Mouse (Mus musculus) mesoderm, embryonic 11.5 days (tissue): ENCODE measurements around the gene Shd.
"Not testable (repeated sequence)": the region's sequence is repeated elsewhere in the genome, so short reads cannot be mapped to it uniquely, and the experiment has no call there.

Experiments used
- DNase-seq: peaks from one replicate; pipeline ENCODE4 v3.0.0-alpha.2; 2012; ENCODE audit warnings: low read depth, low spot score

Shd gene

DNA sequence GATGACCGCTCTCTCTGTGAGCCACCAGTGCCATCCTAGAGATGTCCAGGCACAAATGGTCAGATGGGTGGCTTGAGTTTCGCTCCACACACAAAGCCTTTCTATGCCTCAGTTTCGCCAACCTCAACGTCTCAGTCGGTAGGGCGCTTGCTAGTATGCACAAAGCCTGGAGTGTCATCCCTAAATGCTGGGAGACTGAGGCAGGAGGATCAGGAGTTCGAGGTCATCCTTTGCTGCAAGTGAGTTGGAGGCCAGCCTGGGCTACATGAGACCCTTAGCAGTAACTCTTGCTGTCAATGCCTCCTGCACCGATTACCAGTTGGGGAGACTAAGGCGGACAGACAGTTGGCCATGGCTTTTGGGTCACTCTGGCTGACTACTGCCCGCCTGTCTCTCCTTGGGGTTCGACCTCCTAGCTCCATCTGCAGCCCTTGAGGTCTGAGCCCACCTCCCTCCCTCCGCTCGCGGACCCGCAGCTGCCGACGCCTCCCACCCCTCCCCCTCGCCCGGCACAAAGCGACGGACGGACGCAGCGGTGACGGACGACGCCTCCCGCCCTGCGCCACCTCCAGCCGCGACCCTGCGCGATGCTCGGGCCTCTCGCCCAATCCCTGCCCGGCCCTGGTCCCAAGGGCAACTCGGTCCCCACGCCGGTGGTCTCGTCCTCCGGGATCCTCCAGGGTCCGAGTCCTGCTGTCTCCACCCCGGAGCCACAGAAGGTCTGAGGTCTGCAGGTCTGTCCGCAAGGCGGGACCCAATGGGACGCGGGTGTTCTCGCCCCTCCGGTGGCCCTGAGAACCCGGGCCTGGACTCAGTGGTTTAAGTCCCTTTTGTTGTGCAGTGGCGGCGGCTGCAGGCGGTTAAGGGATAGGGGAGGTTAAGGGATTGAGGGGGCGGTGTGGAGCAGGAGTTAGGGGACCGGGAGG lies at the start of gene Shd:
Gene Shd, plus strand, starts transcription at position 502 of the 926 bp plus-strand sequence.
- peak; percentile 77 for DNase-seq

DNA sequence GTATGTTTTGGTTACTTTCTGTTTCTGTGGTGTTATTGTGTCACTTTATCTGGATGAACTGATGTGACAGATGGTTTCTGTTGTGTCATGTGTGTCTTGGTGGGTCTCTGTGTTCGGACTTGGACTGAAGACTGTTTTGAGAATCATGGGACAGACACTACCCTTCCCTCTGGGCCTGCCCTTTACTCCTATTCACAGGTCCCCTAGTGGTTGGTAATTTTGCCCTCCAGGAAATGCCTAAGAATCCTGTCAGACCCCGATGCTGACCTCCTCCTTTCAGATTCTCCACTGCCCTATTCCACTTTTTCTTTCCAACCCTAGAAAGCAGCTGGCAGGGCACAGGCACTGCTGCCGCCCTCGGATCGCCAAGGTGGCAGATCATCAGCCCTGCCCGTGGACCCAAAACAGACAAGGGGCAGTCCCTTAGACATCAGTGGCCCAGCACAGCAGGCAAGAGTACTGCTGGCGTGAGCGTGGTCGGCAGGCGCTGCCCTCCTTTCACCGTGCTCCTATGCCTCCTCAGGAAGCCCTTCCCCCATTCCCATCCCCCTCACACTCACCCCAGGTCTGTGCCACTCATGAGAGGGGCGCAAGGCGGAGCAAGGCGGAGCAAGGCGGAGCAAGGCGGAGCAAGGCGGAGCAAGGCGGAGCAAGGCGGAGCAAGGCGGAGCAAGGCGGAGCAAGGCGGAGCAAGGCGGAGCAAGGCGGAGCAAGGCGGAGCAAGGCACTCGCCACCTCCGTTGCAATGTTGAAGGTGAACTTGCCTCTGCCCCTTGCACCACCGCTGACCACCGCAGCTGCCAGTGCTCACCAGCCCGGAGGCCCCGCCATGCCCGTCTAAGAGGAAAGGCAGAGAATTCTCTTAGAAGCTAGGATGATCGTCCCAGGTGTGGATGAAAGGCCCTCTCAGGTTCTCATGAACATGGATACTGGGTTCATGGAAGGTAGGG lies 38.4 kb upstream of the Shd start:
- peak; percentile 90 for DNase-seq

DNA sequence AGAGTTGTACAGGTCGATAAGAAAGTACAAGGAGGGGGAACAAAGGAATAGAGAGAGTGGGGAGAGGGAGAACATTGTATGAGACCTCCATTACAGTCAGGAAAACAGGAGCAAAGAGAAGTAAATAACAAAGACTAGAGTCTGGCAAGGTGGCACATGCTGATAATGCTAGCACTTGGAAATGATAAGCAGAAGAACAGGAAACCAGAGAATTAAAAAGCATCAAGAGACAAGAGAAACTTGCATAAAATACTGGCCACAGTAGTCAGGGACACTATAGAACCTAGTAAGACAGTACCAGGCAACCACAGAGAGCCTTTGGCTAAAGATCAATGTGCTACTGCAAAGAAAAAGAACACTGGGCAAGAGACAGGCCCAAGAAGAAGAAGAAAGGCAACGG lies 37.6 kb upstream of the Shd start:
- no peak for DNase-seq

DNA sequence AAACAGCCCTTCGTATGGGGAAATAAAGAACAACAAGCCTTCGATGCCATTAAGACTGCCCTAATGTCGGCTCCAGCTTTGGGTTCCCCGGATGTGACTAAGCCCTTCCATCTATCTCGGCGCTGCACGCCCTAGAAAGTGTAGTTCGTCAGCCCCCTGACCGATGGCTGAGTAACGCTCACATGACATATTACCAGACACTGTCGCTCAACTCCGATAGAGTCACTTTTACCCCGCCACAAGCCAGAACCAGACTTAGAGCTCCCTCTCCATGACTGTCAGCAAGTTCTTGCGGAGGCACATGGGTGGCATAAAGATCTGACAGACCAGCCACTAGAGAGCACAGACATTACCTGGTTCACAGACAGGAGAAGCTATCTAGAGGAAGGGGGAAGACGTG lies 37.1 kb upstream of the Shd start:
- DNase-seq, result no peak

DNA sequence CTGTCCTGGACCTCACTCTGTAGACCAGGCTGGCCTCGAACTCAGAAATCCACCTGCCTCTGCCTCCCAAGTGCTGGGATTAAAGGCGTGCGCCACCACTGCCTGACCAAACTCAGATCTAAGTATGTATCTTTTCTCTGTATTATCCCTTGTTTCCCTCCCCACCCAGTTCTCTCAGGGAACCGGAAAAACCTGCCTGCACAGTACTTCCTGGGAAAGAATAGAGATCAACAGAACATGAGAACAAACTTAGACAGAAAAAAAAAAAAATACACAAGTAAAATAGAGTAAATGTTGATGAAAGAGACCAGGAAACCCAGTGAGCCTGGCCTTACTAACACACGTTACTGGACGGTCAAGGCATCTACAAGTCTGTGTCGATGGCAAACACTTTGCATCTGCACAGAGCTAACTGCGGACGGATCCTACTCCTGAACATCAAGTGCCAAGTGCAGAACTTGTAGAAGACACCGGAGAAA lies 25.8 kb upstream of the Shd start:
- not testable (repeated sequence) for DNase-seq

DNA sequence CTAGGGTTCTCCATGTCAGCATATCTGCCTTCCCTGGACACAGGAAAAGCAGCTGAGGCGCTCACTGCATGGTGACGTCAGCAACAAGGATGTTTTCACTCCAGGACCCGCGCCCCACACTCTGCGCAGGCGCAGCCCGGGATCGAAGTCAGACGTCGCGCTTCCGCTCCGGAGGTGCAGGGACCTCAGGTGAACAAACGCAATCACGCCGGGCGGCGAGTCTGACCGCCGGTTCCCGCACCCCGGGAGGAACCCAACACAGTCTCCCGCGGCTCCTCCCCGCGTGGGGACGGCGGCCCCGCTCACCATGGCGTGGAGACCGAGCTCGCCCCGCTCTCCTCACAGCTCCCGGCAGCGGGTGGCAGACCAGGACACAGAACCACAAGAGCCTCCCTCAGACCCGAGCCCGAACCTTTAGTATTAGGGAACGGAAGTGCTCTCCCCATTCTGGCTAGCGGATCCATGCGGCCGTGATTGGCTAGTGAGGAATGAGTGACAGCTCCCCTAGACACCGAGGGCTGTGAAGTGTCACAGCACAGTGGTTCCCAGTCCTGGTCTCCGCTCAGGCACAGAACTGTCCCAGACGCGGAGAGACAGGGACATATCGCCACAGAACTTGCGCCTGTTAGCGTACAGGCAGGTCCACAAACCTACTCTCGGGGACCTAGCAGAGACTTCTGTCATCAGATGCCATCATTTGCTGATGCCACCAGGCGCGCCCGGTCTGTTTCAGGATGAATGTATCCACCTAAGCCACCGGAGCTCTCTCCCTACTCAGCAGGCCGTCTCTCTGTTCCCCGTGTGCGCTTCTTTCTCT lies 25.2 kb upstream of the Shd start:
- peak; percentile 72 for DNase-seq

DNA sequence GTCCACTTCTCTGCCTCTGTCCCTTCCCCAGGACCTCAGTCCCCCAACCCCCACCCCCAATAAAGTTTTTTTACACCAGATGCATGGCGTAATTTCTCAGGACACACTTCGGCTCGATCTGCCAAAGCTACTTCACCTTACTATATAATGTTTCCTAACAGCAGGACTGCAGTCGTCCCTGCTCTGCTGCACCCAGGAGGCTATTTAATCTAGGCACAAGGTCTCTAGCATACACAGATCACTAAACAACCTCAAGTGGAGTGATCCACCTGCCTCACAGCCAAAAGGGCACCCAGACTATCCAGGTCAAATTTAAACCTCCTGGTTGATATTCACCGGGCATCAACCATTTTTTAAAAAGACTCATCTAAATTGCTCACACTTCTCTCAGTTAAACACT lies 24.6 kb upstream of the Shd start:
- DNase-seq, result no peak

DNA sequence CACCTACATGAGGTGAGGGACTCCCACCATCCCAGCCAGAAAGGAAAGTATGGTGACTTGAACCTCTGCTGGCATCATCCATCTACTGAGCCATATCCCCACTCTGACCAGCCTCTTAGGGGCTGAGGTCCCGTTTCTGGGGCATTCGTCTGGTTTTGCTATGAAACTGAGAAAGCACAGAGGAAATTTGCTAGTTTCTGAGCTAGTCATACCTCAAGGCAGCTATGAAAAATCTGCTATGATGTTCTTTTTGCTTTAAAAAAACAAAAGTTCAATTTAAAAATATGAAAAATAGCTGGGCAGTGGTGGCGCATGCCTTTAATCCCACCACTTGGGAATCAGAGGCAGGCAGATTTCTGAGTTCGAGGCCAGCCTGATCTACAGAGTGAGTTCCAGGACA lies 21.6 kb upstream of the Shd start:
- no peak for DNase-seq

DNA sequence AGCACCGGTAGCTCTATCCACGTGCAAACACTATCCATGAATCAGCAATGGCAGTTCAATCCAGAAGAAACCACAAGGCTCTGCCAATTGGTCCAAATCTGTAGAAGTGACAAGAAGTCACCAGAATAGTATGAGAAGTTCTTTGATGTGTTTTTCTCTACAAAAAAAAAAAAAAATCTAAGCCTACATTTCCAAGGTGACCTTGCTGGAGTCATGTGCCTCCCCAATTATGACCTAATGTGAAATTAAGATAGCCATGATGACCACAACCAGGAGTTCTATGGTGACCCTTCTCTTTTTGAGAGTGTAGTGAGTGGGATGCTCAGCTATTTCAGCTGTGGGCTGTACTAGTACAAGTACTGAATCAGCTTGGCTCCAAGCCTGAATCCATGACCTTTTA lies 20.9 kb upstream of the Shd start, which contains the start of gene Zfp119b:
Gene Zfp119b, minus strand, starts transcription at position 101 of the 400 bp plus-strand sequence.
- DNase-seq, result no peak

DNA sequence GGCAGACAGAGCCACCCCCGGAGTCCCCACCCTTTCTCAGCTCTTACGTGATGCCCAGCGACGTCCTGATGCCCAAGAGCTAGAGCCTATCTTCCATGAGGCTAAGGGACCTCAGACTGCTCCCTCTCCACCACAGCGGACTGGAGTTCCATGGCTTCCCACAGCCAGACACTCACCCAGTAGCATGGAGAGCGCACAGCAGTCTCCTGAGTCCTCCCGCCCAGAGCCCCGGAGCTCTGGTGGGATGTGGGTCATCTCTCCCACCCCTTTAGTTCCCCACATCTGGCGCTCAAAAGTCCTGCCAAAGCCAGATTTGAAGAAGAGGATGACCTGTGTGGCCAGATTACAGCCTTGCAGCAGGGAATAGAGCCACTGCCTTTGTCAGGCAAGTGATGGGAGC lies 19.7 kb upstream of the Shd start:
- DNase-seq, result no peak

DNA sequence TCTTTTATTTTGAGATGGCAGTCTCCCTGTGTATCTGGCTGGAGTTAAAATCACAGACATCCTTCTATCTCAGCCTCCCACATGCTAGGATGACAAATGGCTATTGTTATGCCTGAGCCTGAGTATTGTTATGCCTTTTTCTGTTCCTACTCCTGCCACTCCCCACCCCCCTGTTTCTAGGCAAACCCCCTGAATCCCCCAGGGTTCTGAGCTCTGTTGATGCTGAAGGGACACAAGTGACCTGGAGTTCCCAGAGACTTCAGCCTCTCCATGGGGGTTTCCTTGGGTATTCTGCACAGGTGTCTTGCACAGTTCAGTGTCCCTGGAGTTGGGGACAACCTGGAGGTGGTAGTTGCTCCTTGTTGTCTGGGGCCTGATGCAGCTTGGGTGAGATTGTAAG lies 18.2 kb upstream of the Shd start:
- DNase-seq, result no peak

DNA sequence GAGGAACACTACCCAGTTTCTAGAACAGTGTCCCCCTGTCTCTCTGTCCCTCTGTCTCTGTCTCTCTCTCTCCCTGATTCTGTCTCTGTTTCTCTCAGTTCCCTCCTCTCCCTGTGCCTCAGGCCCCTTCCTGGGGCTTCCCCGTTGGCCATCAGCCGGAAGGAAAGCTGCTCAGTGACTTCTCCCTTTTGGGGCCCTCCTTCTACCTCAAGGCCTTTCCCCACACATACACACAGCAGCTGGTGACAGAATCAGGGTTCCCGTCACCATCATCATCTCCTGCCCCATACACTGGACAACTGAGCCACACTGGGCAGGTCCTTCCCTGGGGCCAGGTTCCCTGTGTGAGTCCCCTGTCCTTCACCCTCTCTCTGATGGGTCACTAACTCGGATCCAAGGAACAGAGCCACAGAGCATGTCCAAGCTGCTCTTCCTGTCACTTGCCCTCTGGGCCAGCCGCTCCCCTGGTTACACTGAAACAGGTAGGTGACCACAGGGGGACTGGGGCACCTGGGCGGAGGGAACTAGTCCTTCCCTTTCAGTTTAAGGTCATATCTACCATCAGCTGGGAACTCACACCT lies 17.7 kb upstream of the Shd start, which contains the start of gene Ebi3:
Gene Ebi3, plus strand, starts transcription at position 194 of the 581 bp plus-strand sequence.
- DNase-seq, result no peak

DNA sequence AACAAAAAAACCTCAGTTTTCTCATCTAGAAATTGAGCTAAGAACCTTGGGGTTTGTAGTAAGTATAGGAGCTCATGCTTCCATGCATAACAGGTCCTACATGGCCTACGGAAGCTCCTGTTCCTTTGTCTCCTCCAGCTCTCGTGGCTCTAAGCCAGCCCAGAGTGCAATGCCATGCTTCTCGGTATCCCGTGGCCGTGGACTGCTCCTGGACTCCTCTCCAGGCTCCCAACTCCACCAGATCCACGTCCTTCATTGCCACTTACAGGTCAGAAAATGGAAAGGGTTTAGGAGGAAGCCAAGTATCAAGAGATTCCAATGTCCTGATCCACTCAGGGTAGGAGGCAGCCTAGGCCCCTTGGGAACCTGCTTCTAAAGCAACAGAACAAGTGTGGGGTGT lies 16.5 kb upstream of the Shd start:
- DNase-seq, result no peak

DNA sequence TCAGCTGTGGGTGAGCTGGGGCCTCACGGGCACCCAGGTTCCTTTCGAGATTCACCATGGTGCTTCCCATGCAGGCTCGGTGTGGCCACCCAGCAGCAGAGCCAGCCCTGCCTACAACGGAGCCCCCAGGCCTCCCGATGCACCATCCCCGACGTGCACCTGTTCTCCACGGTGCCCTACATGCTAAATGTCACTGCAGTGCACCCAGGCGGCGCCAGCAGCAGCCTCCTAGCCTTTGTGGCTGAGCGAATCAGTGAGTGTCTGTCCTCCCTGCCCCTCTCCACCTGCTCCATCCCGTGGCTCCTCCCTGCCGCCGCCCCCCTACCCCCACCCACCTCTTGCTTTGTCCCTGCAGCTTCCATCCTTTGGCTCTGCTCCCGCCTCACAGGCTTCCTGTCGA lies 16.0 kb upstream of the Shd start:
- no peak for DNase-seq

DNA sequence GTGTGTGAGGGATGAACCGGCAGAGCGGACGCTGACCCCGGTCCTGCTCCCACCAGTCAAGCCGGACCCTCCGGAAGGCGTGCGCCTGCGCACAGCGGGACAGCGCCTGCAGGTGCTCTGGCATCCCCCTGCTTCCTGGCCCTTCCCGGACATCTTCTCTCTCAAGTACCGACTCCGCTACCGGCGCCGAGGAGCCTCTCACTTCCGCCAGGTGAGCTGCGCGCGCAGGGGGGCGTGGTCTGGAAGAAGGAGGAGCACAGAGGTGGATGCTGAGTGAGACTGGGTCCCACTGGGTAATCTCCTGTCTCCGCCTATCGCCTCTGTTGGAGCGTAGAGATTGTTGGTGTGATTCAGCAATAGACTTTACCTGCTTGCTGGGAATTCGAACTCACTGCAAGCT lies 14.1 kb upstream of the Shd start:
- peak; percentile 72 for DNase-seq

DNA sequence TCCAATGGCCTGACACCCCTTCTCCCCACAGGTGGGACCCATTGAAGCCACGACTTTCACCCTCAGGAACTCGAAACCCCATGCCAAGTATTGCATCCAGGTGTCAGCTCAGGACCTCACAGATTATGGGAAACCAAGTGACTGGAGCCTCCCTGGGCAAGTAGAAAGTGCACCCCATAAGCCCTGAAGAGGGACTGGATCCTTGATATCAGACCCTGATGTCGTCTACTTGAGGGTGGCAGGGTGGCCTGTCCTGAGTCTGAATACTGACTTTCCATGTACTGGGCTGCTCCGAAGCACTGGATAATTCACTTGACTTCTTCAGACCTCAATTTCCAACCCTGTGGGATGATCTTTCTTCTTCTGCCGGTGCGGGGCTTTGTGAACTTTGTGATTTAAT lies 13.7 kb upstream of the Shd start:
- no peak for DNase-seq

DNA sequence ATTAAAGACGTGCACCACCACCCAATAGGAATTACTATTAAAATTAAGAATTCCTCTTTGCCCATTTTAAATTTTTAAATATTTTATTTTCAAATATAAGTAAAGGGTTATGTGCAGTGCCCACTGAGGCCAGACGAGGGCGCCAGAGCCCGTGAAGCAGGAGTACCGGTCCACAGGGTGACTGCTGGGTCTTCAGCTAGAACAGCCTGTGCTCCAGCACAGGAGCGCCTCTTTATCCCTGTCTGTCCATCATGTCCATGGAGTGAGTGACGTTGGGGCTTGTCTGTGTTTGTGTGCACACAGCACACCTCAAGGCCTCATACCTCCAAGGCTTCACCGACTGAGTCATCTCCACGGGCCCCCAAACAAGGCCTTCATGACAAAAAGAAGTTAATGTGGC lies 13.1 kb upstream of the Shd start:
- DNase-seq, result peak; percentile 71

DNA sequence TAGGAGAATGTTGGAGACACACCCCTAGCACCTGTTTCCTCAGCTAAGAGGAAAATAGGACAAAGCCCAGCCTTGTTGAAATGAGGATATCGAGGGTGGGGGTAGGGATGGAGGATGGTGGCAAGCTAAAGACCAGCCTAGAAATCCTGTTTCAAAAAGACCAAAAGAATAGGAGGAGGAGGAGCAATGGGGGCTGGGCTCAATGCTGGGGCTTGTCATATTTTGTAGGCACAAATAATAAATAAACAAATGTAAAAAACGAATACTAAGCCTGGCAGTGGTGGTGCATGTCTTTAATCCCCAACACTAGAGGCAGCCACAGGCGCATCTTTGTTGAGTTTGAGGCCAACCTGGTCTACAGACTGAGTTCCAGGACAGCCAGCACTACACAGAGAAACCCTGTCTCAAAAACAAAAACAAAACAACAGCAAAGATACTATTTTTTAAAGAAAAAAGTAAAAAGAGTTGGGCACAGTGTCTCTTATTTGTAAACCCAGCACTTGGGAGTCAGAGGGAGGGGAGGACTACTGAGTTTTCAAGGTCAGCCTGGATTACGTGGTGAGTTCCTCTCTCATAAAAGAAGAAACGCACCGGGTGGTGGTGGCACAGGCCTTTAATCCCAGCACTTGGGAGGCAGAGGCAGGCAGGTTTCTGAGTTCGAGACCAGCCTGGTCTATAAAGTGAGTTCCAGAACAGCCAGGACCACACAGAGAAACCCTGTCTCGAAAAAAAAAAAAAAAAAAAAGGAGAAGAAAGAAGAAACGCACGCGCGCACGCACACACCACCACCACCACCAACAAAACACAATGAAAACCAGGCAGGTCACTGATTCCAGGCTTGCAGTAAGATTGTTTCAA lies 12.3 kb upstream of the Shd start:
- DNase-seq, result no peak

DNA sequence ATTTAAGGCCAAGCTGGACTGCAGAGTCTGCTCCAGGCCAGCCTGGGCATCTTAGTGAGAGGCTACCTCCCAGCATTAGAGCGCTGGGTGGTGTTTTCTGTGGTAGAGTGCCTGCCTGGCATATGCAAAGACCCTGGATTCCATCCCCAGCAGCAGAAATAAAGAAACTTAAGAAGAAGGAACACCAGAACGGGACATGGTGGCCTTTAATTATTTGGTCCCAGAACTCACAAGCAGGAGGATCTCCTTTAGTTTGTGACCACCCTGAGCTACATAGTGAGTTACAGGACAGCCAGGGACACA lies 11.7 kb upstream of the Shd start:
- DNase-seq, result no peak
